In the genomic region with DNA sequence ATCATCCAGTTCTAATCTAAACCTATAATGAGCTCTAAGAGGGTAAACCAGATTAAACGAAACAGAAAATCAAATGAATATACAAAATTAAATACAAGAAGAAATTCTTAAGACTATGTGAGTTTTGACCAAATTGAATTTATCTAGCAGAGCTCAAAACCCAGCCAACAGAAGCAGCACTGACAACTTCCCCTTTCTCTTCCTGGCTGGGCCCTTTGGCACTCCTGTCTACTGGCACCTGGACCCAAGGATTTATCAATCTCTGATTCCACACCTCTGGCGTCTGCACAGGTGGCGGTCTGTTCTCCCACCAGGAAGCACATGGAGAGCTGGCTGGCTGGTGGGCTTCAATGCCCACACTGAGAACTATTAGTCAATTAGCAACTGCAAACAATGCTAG, we compare ENCODE assay signal across 30 mouse cellular contexts. TPM values are rescaled to one million over a fixed set of nuclear protein-coding genes. Genes with fewer than 3 reads are reported as not detected.
"Had no signal": no experiment of that assay in that cellular context is flagged by ENCODE, and none has a peak within 500 bp of the region (broad histone marks: within the 10 kb centered on the region; RNA-seq: fewer than 3 reads in every experiment).

No protein-coding gene starts in this region.

RNA-seq across cellular contexts. Expression of gene Slc7a15, which starts 39.0 kb away (rescaled TPM):
- total RNA-seq: forebrain, postnatal 0 days; gastrocnemius, adult 18-20 months; gastrocnemius, adult 2 months; gastrocnemius, adult 8-10 months; gastrocnemius, postnatal 10 days; gastrocnemius, postnatal 14 days; gastrocnemius, postnatal 25 days; gastrocnemius, postnatal 36 days; gastrocnemius, postnatal 4 days; heart, adult 18-20 months; heart, adult 2 months; heart, adult 8-10 months had no signal
- polyA plus RNA-seq: cortical plate, adult 2 months; embryonic facial prominence, embryonic 10.5 days; embryonic facial prominence, embryonic 11.5 days; embryonic facial prominence, embryonic 12.5 days; embryonic facial prominence, embryonic 13.5 days; embryonic facial prominence, embryonic 14.5 days; embryonic facial prominence, embryonic 15.5 days; erythroblast, embryonic 14.5 days; forebrain, embryonic 10.5 days; forebrain, embryonic 11.5 days; forebrain, embryonic 12.5 days; forebrain, embryonic 13.5 days; forebrain, embryonic 14.5 days; forebrain, embryonic 15.5 days; forebrain, embryonic 16.5 days; forebrain, postnatal 0 days; frontal cortex, adult 2 months; heart, adult 2 months; heart, embryonic 10.5 days; heart, embryonic 11.5 days had no signal
